Mouse (Mus musculus) ES-E14 (cell line): ENCODE results near the gene Gm12169.

ENCODE experiments used
- CHD2 ChIP-seq: IDR thresholded peaks from 2 replicates; pipeline ENCODE4 v1.6.1; 2014; ENCODE audit warnings: mild to moderate bottlenecking, low read depth, low read length, inconsistent platforms
- ZNF384 ChIP-seq: IDR thresholded peaks from 2 replicates; pipeline ENCODE4 v1.6.1; 2012; ENCODE audit warnings: low read depth, low read length, inconsistent platforms

DNA sequence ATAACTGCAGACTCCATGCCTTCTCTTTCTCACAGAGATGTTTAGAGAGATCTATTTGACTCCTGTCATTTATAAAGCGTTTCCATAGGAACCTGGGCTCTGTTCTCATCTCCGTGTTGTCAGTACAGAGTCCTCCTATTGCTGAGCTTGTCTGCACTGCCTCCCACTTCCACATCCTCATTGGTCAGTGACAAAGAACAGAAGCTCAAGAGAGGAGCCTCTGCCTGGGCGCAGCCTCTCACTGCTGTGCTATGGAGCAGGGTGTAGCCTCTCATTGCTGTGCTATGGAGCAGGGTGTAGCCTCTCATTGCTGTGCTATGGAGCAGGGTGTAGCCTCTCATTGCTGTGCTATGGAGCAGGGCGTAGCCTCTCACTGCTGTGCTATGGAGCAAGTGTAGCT is 25.7 kb downstream of the Gm12169 start:
- TF ChIP-seq CHD2 = no peak
- no peak for TF ChIP-seq ZNF384
